Mouse (Mus musculus): Measurements from ENCODE around the gene Fam163a. TPM values are rescaled to one million over a fixed set of nuclear protein-coding genes. Genes with fewer than 3 reads are reported as not detected.

Gene Fam163a
- polyA plus RNA-seq, 1 experiment from 2014 or later, result 0.31 TPM

DNA sequence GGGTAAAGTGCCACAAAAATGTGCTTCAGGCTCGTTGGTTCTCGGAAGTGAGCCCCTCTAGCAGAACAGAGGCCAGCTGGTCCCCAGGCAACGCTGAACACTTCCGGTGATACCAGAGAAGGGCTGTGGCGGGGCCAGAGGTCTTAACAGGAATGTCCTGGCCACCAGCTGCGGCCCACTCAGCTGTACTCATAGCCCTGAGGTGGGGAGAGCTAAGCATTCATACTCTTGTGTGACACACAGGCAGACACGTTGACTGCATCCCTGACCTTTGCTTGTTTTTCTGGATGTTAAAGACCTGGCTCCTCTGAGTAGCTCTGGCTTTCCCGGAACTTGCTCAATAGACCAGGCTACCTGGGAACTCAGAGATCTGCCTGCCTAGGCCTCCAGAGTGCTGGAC lies 130.3 kb downstream of the Fam163a start:
- no peak for ATAC-seq (ENCODE audit: insufficient number of reproducible peaks, insufficient read depth, low FRiP score, low TSS enrichment, low read depth)
- no peak overlapping the region for H3K9ac ChIP-seq
- H3K4me3 ChIP-seq, result no peak overlapping the region
- peaks cover 7% of the 10 kb centered on the region; the same call in 1 of the 2 replicates for H3K4me1 ChIP-seq
- H3K27me3 ChIP-seq, result no peaks in the 10 kb centered on the region
- no peak overlapping the region for H3K27ac ChIP-seq
- no peaks in the 10 kb centered on the region for H3K36me3 ChIP-seq
- no peaks in the 10 kb centered on the region for H3K9me3 ChIP-seq
- no peak overlapping the region for H3K4me2 ChIP-seq
- 27% methylated on average over 8 of the region's 8 CpGs for WGBS

DNA sequence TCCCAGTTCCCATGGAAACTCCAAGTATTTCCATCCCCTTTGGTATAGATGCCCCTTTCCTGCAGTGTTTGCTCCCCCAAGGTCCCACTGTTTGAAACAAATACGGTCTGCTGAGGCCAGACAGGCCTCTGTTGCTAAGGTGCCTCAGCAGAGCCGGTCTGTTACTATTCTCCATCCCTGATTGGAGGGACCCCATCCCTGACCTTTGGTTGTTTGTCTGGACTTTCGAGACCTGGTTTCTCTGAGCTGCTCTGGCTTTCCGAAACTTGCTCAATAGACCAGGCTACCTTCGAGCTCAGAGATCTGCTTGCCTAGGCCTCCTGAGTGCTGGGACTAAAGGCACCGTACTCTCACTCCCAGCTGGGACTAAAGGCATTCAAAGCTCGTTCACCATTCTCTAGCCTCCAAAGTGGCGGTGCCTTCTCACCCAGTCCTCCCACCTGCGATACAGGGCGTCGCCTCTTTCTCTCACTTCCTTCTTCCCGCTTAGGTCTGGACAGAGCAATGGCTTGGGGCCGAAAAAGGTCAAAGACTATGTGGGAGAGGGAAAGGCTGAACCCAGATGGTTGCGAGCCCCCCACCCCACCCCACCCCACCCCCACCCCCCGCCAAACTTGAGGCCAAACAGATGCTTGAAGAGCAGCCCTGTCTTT lies 131.5 kb downstream of the Fam163a start:
- peaks cover 7% of the 10 kb centered on the region; the same call in 1 of the 2 replicates for H3K4me1 ChIP-seq
- H3K36me3 ChIP-seq, result 0 out of 2 replicates have a peak, but pooled peaks cover 1% of the 10 kb centered on the region
- ATAC-seq (ENCODE audit: insufficient number of reproducible peaks, insufficient read depth, low FRiP score, low TSS enrichment, low read depth), result no peak; the same call in 1 of the 2 replicates
- 52% methylated on average over 15 of the region's 15 CpGs for WGBS
- H3K27ac ChIP-seq, result no peak overlapping the region
- H3K4me3 ChIP-seq, result no peak overlapping the region
- no peak overlapping the region for H3K9ac ChIP-seq
- no peak overlapping the region for H3K4me2 ChIP-seq
- H3K9me3 ChIP-seq, result no peaks in the 10 kb centered on the region
- no peaks in the 10 kb centered on the region for H3K27me3 ChIP-seq

DNA sequence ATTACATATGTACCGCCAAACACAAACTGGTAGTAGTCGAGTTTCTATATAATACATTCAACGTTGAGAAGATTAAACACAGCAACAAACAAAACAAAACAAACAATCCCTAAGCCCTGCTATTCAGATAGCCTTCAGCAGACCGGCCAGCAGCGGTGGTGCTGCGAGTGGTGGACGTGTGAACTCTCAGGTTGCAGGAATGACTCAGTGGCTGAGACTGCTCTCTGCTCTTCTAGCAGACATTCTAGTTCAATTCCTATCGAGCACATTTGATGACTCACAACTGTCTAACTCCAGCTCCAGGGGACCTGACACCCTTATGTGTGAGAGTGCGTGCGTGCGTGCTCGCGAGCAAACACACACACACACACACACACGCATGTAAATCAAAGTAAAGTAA lies 134.7 kb downstream of the Fam163a start:
- H3K4me1 ChIP-seq, result peaks cover 4% of the 10 kb centered on the region; the same call in 1 of the 2 replicates
- no peaks in the 10 kb centered on the region for H3K9me3 ChIP-seq
- H3K27me3 ChIP-seq, result no peaks in the 10 kb centered on the region
- H3K9ac ChIP-seq, result no peak overlapping the region
- no peak overlapping the region for H3K4me2 ChIP-seq
- no peak for ATAC-seq (ENCODE audit: insufficient number of reproducible peaks, insufficient read depth, low FRiP score, low TSS enrichment, low read depth)
- peaks cover 23% of the 10 kb centered on the region for H3K36me3 ChIP-seq
- no peak overlapping the region for H3K4me3 ChIP-seq
- H3K27ac ChIP-seq, result no peak overlapping the region
- 85% methylated on average over 14 of the region's 14 CpGs for WGBS

DNA sequence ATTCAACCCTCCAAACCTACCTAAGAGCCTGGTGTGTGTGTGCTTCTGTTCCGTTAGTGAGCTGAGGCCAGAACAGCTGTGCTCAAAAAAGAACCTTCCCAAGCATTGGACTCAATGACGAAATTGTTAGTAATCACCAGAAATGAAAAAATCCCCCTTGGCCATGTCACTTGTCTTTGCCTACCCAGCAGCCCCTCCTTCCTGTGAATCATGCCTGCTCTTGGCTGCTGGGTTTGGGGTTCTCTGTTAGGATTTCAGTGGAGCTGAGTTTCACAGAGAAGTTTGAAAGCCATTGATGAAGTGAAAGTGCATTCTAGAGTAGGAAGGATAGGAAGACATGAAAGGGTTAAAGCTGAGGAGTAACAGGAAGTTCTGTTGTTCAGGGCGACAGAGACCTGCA lies 138.7 kb downstream of the Fam163a start:
- Histone ChIP-seq H3K9ac (no peak overlapping the region), H3K27me3 (no peaks in the 10 kb centered on the region), H3K4me1 (no peaks in the 10 kb centered on the region), H3K36me3 (peaks cover 52% of the 10 kb centered on the region), H3K27ac (no peak overlapping the region), H3K4me2 (no peak overlapping the region), H3K9me3 (no peaks in the 10 kb centered on the region), H3K4me3 (no peak overlapping the region)
- ATAC-seq (ENCODE audit: insufficient number of reproducible peaks, insufficient read depth, low FRiP score, low TSS enrichment, low read depth), result no peak
- WGBS, result 58% methylated on average over 3 of the region's 3 CpGs

- no peak overlapping the region for H3K4me3 ChIP-seq
- 89% methylated on average over 4 of the region's 4 CpGs for WGBS
Observed at GRCm38 (mm10) chr1:156062193-156062592, 142.6 kb downstream of the Fam163a start.

DNA sequence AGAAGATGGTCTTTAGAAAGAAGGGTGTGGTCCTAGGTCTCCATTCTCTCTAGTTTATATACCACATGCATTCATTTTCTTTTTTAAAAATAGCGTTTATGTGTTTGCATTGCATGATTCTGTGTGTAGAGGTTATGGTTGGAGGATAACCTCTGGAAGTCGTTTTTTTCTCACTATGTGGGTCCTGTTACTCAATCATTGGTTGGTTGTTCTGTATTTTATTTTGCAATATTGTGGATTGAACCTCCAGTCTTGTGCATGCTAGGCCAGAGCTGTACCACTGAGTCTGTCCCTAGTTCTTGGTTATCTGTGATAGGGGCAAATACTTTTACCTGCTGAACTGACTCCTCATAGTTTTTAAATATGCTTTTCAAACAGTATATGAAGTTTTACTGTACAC lies 146.6 kb downstream of the Fam163a start:
- Histone ChIP-seq H3K36me3 (peaks cover 54% of the 10 kb centered on the region), H3K4me1 (0 out of 2 replicates have a peak, but pooled peaks cover 3% of the 10 kb centered on the region)
- WGBS, result 90% methylated on average over 2 of the region's 2 CpGs

More at GRCm38 (mm10) chr1:156062193-156062592, 142.6 kb downstream of the Fam163a start:
- no peak overlapping the region for H3K4me2 ChIP-seq
- ATAC-seq (ENCODE audit: insufficient number of reproducible peaks, insufficient read depth, low FRiP score, low TSS enrichment, low read depth), result no peak
- no peak overlapping the region for H3K9ac ChIP-seq
- H3K9me3 ChIP-seq, result no peaks in the 10 kb centered on the region
- H3K27ac ChIP-seq, result no peak overlapping the region
- H3K27me3 ChIP-seq, result no peaks in the 10 kb centered on the region
- H3K4me1 ChIP-seq, result 0 out of 2 replicates have a peak, but pooled peaks cover 1% of the 10 kb centered on the region
- H3K36me3 ChIP-seq, result peaks cover 56% of the 10 kb centered on the region

GRCm38 (mm10) chr1:156046688-156047087 lies 158.1 kb downstream of the Fam163a start:
- no peak overlapping the region for H3K4me2 ChIP-seq
- no peak overlapping the region for H3K27ac ChIP-seq
- peaks cover 63% of the 10 kb centered on the region for H3K36me3 ChIP-seq
- peaks cover 18% of the 10 kb centered on the region for H3K4me1 ChIP-seq
- no peak overlapping the region for H3K9ac ChIP-seq
- no peak for ATAC-seq (ENCODE audit: insufficient number of reproducible peaks, insufficient read depth, low FRiP score, low TSS enrichment, low read depth)
- H3K27me3 ChIP-seq, result no peaks in the 10 kb centered on the region
- H3K9me3 ChIP-seq, result no peaks in the 10 kb centered on the region
- no peak overlapping the region for H3K4me3 ChIP-seq
- 83% methylated on average over 3 of the region's 3 CpGs for WGBS

More for the DNA sequence above, 146.6 kb downstream of the Fam163a start:
- Histone ChIP-seq H3K27ac (no peak overlapping the region), H3K9ac (no peak overlapping the region), H3K4me2 (no peak overlapping the region), H3K4me3 (no peak overlapping the region), H3K27me3 (no peaks in the 10 kb centered on the region), H3K9me3 (no peaks in the 10 kb centered on the region)
- no peak for ATAC-seq (ENCODE audit: insufficient number of reproducible peaks, insufficient read depth, low FRiP score, low TSS enrichment, low read depth)

DNA sequence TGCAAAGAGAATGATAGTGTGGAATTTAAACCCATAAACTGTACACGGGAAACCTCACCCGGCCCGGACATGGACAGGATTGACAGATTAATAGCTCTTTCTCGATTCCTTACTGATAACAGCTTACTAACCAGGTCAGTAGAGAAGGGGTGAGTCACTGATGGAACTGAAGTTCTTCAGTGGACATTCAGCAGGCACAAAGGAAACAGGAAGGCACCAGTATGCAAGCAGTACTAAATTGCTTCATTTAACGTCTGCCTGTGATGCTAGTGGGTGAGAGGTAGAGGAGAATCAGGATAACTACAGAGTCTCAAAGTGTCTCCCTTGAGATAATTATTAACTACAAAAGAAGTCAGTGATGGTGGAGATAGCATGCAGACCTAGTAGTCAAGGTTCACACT lies 160.6 kb downstream of the Fam163a start:
- H3K4me2 ChIP-seq, result no peak overlapping the region
- H3K4me1 ChIP-seq, result peaks cover 24% of the 10 kb centered on the region
- 83% methylated on average over 5 of the region's 5 CpGs for WGBS
- no peak overlapping the region for H3K9ac ChIP-seq
- H3K4me3 ChIP-seq, result no peak overlapping the region
- H3K36me3 ChIP-seq, result peaks cover 43% of the 10 kb centered on the region
- H3K27ac ChIP-seq, result no peak overlapping the region
- H3K27me3 ChIP-seq, result no peaks in the 10 kb centered on the region
- no peaks in the 10 kb centered on the region for H3K9me3 ChIP-seq
- no peak for ATAC-seq (ENCODE audit: insufficient number of reproducible peaks, insufficient read depth, low FRiP score, low TSS enrichment, low read depth)

GRCm38 (mm10) chr1:156043027-156043426 lies 161.8 kb downstream of the Fam163a start:
- 0 out of 2 replicates have a peak overlapping the region, but pooled peaks have one; percentile 16 for H3K9ac ChIP-seq
- ATAC-seq (ENCODE audit: insufficient number of reproducible peaks, insufficient read depth, low FRiP score, low TSS enrichment, low read depth), result no peak
- no peaks in the 10 kb centered on the region for H3K27me3 ChIP-seq
- WGBS, result 19% methylated on average over 4 of the region's 4 CpGs
- H3K4me2 ChIP-seq, result peak overlapping the region; percentile 29
- no peak overlapping the region for H3K27ac ChIP-seq
- peaks cover 31% of the 10 kb centered on the region for H3K36me3 ChIP-seq
- no peak overlapping the region for H3K4me3 ChIP-seq
- peaks cover 24% of the 10 kb centered on the region for H3K4me1 ChIP-seq
- H3K9me3 ChIP-seq, result no peaks in the 10 kb centered on the region

- H3K36me3 ChIP-seq, result peaks cover 25% of the 10 kb centered on the region
- no peaks in the 10 kb centered on the region for H3K27me3 ChIP-seq
- H3K27ac ChIP-seq, result no peak overlapping the region
- H3K4me2 ChIP-seq, result peak overlapping the region; percentile 82
- 84% methylated on average over 5 of the region's 5 CpGs for WGBS
- peaks cover 24% of the 10 kb centered on the region for H3K4me1 ChIP-seq
- H3K9ac ChIP-seq, result peak overlapping the region; percentile 61
- no peaks in the 10 kb centered on the region for H3K9me3 ChIP-seq
- peak overlapping the region; percentile 67 for H3K4me3 ChIP-seq
- no peak for ATAC-seq (ENCODE audit: insufficient number of reproducible peaks, insufficient read depth, low FRiP score, low TSS enrichment, low read depth)
Observed at GRCm38 (mm10) chr1:156042481-156042880, 162.3 kb downstream of the Fam163a start.

DNA sequence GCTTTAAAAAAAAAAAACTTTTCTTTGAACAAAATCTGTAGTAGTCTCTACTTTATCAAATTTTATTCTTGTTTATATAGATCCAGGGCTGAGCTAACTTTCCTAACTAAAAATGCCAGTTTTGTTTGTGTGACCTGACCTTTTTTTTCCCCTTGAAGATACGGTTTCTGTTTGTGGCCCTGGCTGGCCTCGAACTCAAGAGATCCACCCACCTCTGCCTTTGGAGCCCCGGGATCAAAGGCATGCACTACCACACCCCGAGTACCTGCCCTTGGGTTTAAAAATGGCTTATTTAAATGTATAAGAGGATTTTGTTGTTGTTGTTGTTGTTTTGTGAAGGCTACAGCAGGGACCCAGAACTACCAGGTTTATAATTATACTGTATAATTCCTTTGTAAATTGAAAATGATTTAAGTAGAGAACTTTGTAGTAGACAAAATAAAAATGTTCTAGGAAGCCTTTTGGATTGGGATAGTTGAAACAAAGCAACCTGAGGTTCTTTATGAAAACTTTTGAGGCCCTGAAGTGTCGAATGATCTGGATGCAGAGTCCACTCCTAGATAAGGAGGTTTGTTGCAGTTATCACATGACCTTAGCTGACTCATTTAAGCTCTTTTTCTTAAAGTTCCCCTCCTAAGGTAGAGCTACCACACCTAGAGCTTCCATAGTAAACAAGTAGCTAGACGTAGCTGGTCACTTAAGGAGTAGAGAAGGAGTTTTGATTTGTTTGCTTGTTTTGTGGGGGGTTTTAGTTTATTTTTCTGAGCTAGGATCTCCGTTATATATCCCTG lies 163.2 kb downstream of the Fam163a start:
- peaks cover 19% of the 10 kb centered on the region for H3K36me3 ChIP-seq
- peaks cover 27% of the 10 kb centered on the region for H3K4me1 ChIP-seq
- H3K27ac ChIP-seq, result peak overlapping the region; percentile 8; the same call in 1 of the 2 replicates
- H3K9ac ChIP-seq, result peak overlapping the region; percentile 70
- no peaks in the 10 kb centered on the region for H3K27me3 ChIP-seq
- WGBS, result 42% methylated on average over 7 of the region's 7 CpGs
- no peak for ATAC-seq (ENCODE audit: insufficient number of reproducible peaks, insufficient read depth, low FRiP score, low TSS enrichment, low read depth)
- H3K4me3 ChIP-seq, result peak overlapping the region; percentile 67
- H3K4me2 ChIP-seq, result peak overlapping the region; percentile 82
- H3K9me3 ChIP-seq, result no peaks in the 10 kb centered on the region

All from embryonic facial prominence, embryonic 13.5 days (tissue).